Mouse (Mus musculus) bone marrow macrophage, adult 2 months (primary cell): ENCODE data around the gene Carhsp1.

Experiments used
- CTCF ChIP-seq: IDR thresholded peaks from 2 replicates; pipeline ENCODE4 v1.5.1; 2012; ENCODE audit warnings: low read depth, mild to moderate bottlenecking, low read length, moderate library complexity
- POLR2A ChIP-seq: IDR thresholded peaks from 2 replicates; pipeline ENCODE4 v1.6.1; 2012; ENCODE audit warnings: mild to moderate bottlenecking, low read depth, low read length, borderline replicate concordance

- TF ChIP-seq CTCF (no peak), POLR2A (no peak)
Observed at GRCm38 (mm10) chr16:8613447-8613846, 58.5 kb downstream of the Carhsp1 start.
